Mouse (Mus musculus) kidney, adult 2 months (tissue): Measurements from ENCODE around the gene Nlgn2. TPM values are rescaled to one million over a fixed set of nuclear protein-coding genes. Genes with fewer than 3 reads are reported as not detected.
A peak's percentile ranks its signal among the peaks of the same experiment; 100 is the strongest.

Experiments
- DNase-seq: peaks from one replicate; pipeline ENCODE4 v3.0.0; 2021
- H3K27ac ChIP-seq: fragments of 200-500 bp; 2 replicates; pipeline ENCODE4 v1.5.1; 2012; ENCODE audit warnings: low read depth, low read length, control low read depth, inconsistent platforms; ENCODE audit not compliant: insufficient read depth
- H3K27me3 ChIP-seq: fragments of 200-500 bp; replicated peaks from 2 replicates; pipeline ENCODE4 v1.6.1; 2012; ENCODE audit warnings: mild to moderate bottlenecking, moderate library complexity, low read length, inconsistent platforms; ENCODE audit not compliant: control insufficient read depth, insufficient read depth
- H3K36me3 ChIP-seq: fragments of 200-500 bp; 2 replicates; pipeline ENCODE4 v1.6.1; 2012; ENCODE audit warnings: mild to moderate bottlenecking, moderate library complexity, low read length, inconsistent platforms; ENCODE audit not compliant: control insufficient read depth, insufficient read depth
- H3K4me1 ChIP-seq: fragments of 200-500 bp; 2 replicates; pipeline ENCODE4 v1.6.1; 2011; ENCODE audit warnings: low read length; ENCODE audit not compliant: control insufficient read depth, insufficient read depth
- H3K4me3 ChIP-seq: fragments of 200-500 bp; 2 replicates; pipeline ENCODE4 v1.5.1; 2011; ENCODE audit warnings: mild to moderate bottlenecking, low read depth, low read length, control low read depth; ENCODE audit not compliant: insufficient read depth
- CTCF ChIP-seq: fragments of 200-500 bp; conservative IDR thresholded peaks from 2 replicates; pipeline ENCODE4 v1.5.1; 2011; ENCODE audit warnings: low read depth, mild to moderate bottlenecking, control low read depth, low read length, moderate library complexity, mixed read lengths; ENCODE audit not compliant: insufficient read depth, insufficient read length
- POLR2A ChIP-seq: fragments of 200-500 bp; IDR thresholded peaks from one replicate; pipeline ENCODE4 v1.6.1; 2011; ENCODE audit warnings: low read depth, low read length, control low read depth
- WGBS: fragments of 180-500 bp; shearing (Covaris S2); methylation state at CpG from one replicate; pipeline ENCODE4 v1.1.7; 2018; 5-methylcytosine and 5-hydroxymethylcytosine counted together
- polyA plus RNA-seq: library from polyadenylated mRNA; depleted of rRNA; stranded (reverse); fragments of >200 nt; gene quantifications from 2 replicates; pipeline ENCODE4 v1.2.3, GENCODE M21; 2012

The Nlgn2 gene
- polyA plus RNA-seq, 1 experiment, result 6.4 TPM

GRCm38 (mm10) chr11:69836703-69837576, 644 bp downstream of the Nlgn2 start:
- Histone ChIP-seq H3K36me3 (no peaks in the 10 kb centered on the region), H3K27ac (no peak overlapping the region), H3K27me3 (no peaks in the 10 kb centered on the region), H3K4me1 (peaks cover 6% of the 10 kb centered on the region), H3K4me3 (peak overlapping the region; percentile 77)
- 7% methylated on average over 52 of the region's 52 CpGs for WGBS
- TF ChIP-seq CTCF (no peak), POLR2A (no peak)
- no peak for DNase-seq

DNA sequence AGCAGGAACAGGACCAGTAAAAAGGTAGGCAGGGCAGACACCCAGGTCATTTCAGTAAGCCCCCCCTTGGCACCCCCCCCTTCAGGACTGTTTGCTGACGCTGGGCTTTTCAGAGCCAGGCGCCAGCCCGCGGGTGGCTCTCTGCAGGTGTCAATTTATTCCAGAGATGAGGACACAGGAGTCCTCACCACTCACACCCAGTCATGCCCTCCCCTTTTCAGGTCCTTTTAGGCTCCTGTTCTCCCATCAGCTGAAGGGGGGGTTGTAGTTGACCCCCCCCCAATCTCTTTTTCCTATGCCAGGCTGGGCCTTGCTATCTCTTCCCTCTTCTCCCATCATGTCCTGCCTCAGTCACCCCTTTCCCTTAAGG, 1.6 kb downstream of the Nlgn2 start:
- Histone ChIP-seq H3K4me3 (no peak overlapping the region), H3K27me3 (no peaks in the 10 kb centered on the region), H3K27ac (no peak overlapping the region), H3K36me3 (no peaks in the 10 kb centered on the region), H3K4me1 (peaks cover 6% of the 10 kb centered on the region)
- no peak for DNase-seq
- TF ChIP-seq POLR2A, result no peak
- TF ChIP-seq CTCF, result no peak
- WGBS, result 42% methylated on average over 4 of the region's 4 CpGs

DNA sequence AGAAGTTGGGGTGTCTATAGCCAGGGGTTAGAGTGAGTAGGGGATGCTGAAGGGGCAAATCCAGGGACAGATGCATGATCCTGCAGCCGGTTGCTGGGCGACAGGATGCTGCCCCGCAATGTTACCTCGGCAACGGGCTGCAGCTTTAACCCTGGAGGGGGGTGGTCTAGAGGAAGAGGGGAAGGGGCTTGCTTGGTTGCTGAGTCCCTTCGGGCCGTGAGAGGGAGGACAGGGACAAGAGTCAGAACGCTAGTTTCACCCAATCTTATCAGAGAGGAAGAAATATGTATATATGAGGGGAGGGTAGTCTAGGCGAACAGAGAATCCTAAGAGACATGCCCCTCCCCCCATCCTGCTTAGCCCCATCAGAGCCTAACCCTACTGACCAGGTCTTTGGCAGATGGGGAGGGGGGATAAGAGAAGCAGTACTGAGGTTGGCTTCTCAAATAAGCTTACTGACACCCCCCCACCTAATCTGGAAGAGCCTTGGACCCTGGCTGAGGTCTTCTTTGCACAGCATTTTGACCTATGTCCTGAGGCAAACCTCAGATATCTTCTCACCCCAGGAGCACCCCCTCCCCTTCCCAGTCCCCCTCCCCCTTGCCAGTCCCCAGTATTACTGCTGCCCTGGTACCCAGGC, 2.1 kb downstream of the Nlgn2 start:
- peaks cover 6% of the 10 kb centered on the region for H3K4me1 ChIP-seq
- no peak for DNase-seq
- no peaks in the 10 kb centered on the region for H3K36me3 ChIP-seq
- no peaks in the 10 kb centered on the region for H3K27me3 ChIP-seq
- WGBS, result 56% methylated on average over 9 of the region's 9 CpGs
- TF ChIP-seq POLR2A (no peak), CTCF (no peak)
- no peak overlapping the region for H3K4me3 ChIP-seq
- no peak overlapping the region for H3K27ac ChIP-seq

DNA sequence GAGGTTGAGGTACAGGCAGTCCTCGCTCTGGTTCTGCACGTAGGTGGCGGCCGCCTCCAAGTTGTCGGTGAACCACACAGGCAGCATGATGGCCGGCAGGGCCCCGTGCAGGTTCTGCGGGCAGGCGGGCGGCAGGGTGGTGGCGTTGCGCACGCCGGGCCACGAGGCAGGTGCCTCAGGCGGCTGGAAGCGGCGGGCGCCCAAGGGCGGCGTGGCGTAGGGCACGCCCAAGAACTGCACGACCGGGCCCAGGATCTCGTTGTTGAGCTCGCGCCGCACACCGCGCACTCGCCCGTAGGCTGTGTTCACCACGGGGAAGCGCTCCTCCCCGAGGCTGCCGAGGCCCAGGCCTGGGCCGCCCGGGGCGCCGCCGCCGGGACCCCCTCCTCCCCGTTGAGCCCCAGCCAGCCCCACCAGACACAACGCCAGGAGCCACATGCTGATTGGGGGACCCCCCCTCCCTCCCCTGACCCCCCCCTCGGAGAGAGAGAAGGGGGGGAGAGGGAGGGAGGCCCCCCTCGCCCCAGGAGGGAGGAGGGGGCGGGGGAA, 3.5 kb downstream of the Nlgn2 start:
- peak overlapping the region; percentile 16; the same call in 1 of the 2 replicates for H3K4me3 ChIP-seq
- H3K27me3 ChIP-seq, result no peaks in the 10 kb centered on the region
- peaks cover 4% of the 10 kb centered on the region for H3K4me1 ChIP-seq
- TF ChIP-seq CTCF (no peak), POLR2A (no peak)
- WGBS, result 29% methylated on average over 40 of the region's 48 CpGs
- H3K27ac ChIP-seq, result no peak overlapping the region
- peak; percentile 33 for DNase-seq
- no peaks in the 10 kb centered on the region for H3K36me3 ChIP-seq

- Histone ChIP-seq H3K27me3 (no peaks in the 10 kb centered on the region), H3K27ac (no peak overlapping the region), H3K4me3 (0 out of 2 replicates have a peak overlapping the region, but pooled peaks have one; percentile 16), H3K36me3 (no peaks in the 10 kb centered on the region), H3K4me1 (no peaks in the 10 kb centered on the region)
- 78% methylated on average over 8 of the region's 8 CpGs for WGBS
- no peak for DNase-seq
- TF ChIP-seq POLR2A, result no peak
- no peak for TF ChIP-seq CTCF
These were observed 4.0 kb downstream of the Nlgn2 start for GRCm38 (mm10) chr11:69833554-69833953.

GRCm38 (mm10) chr11:69828832-69829231, 8.8 kb downstream of the Nlgn2 start:
- Histone ChIP-seq H3K4me3 (no peak overlapping the region), H3K4me1 (no peaks in the 10 kb centered on the region), H3K36me3 (no peaks in the 10 kb centered on the region), H3K27me3 (no peaks in the 10 kb centered on the region), H3K27ac (no peak overlapping the region)
- no peak for DNase-seq
- 74% methylated on average over 5 of the region's 5 CpGs for WGBS
- TF ChIP-seq CTCF (no peak), POLR2A (no peak)

- Histone ChIP-seq H3K27me3 (no peaks in the 10 kb centered on the region), H3K4me3 (no peak overlapping the region), H3K36me3 (no peaks in the 10 kb centered on the region), H3K4me1 (no peaks in the 10 kb centered on the region), H3K27ac (no peak overlapping the region)
- TF ChIP-seq CTCF, result no peak
- TF ChIP-seq POLR2A, result no peak
- no peak for DNase-seq
- 46% methylated on average over 2 of the region's 2 CpGs for WGBS
These were observed 14.1 kb downstream of the Nlgn2 start for GRCm38 (mm10) chr11:69823456-69823855.
